Mouse (Mus musculus): Measurements from ENCODE around the gene Ddx31. TPM values are rescaled to one million over a fixed set of nuclear protein-coding genes. Genes with fewer than 3 reads are reported as not detected.

The Ddx31 gene
- polyA plus RNA-seq, 1 experiment from 2014 or later: 10.5 TPM

GRCm38 (mm10) chr2:28907691-28908388 lies 67.6 kb downstream of the Ddx31 start:
- H3K27me3 ChIP-seq: peaks cover 97% of the 10 kb centered on the region
- no peak for ATAC-seq (ENCODE audit: low read depth)
- peak overlapping the region; percentile 43 for H3K4me2 ChIP-seq
- peak overlapping the region; percentile 15; the same call in 1 of the 2 replicates for H3K4me3 ChIP-seq
- 1% methylated on average over 10 of the region's 10 CpGs for WGBS
- H3K36me3 ChIP-seq: peaks cover 15% of the 10 kb centered on the region
- H3K4me1 ChIP-seq (replicated peaks): peaks cover 45% of the 10 kb centered on the region
- H3K9ac ChIP-seq: peak overlapping the region; percentile 49
- no peak overlapping the region for H3K27ac ChIP-seq (replicated peaks)
- H3K9me3 ChIP-seq: no peaks in the 10 kb centered on the region

GRCm38 (mm10) chr2:28908389-28909153 lies 68.4 kb downstream of the Ddx31 start:
- Histone ChIP-seq H3K4me1 (replicated peaks) (peaks cover 45% of the 10 kb centered on the region), H3K9me3 (no peaks in the 10 kb centered on the region), H3K4me2 (peak overlapping the region; percentile 43), H3K36me3 (peaks cover 15% of the 10 kb centered on the region), H3K27ac (replicated peaks) (peak overlapping the region; percentile 10; the same call in 1 of the 2 replicates), H3K4me3 (peak overlapping the region; percentile 21), H3K9ac (peak overlapping the region; percentile 49), H3K27me3 (peaks cover 99% of the 10 kb centered on the region)
- ATAC-seq (ENCODE audit: low read depth): peak; percentile 60; the same call in 1 of the 2 replicates
- under 1% methylated on average over 39 of the region's 39 CpGs for WGBS

- Histone ChIP-seq H3K4me1 (replicated peaks) (peaks cover 45% of the 10 kb centered on the region), H3K36me3 (peaks cover 14% of the 10 kb centered on the region), H3K27ac (replicated peaks) (no peak overlapping the region), H3K9me3 (no peaks in the 10 kb centered on the region), H3K4me3 (peak overlapping the region; percentile 21), H3K9ac (no peak overlapping the region), H3K4me2 (peak overlapping the region; percentile 43), H3K27me3 (peaks cover 100% of the 10 kb centered on the region)
- peak; percentile 36 for ATAC-seq (ENCODE audit: low read depth)
- 1% methylated on average over 41 of the region's 41 CpGs for WGBS
These were observed 69.1 kb downstream of the Ddx31 start for GRCm38 (mm10) chr2:28909186-28909817.

GRCm38 (mm10) chr2:28909818-28910710 lies 69.9 kb downstream of the Ddx31 start:
- Histone ChIP-seq H3K4me2 (peak overlapping the region; percentile 18; the same call in 1 of the 2 replicates), H3K27ac (replicated peaks) (no peak overlapping the region), H3K4me1 (replicated peaks) (peaks cover 45% of the 10 kb centered on the region), H3K27me3 (peaks cover 100% of the 10 kb centered on the region), H3K36me3 (peaks cover 8% of the 10 kb centered on the region; the same call in 1 of the 2 replicates), H3K9me3 (no peaks in the 10 kb centered on the region), H3K9ac (no peak overlapping the region), H3K4me3 (peak overlapping the region; percentile 5; the same call in 1 of the 2 replicates)
- WGBS: 3% methylated on average over 25 of the region's 25 CpGs
- ATAC-seq (ENCODE audit: low read depth): no peak

- WGBS: 4% methylated on average over 3 of the region's 3 CpGs
- Histone ChIP-seq H3K9me3 (no peaks in the 10 kb centered on the region), H3K4me1 (replicated peaks) (peaks cover 49% of the 10 kb centered on the region), H3K36me3 (no peaks in the 10 kb centered on the region), H3K27me3 (peaks cover 100% of the 10 kb centered on the region), H3K4me3 (peak overlapping the region; percentile 0; the same call in 1 of the 2 replicates), H3K27ac (replicated peaks) (0 out of 2 replicates have a peak overlapping the region, but pooled peaks have one; percentile 13), H3K9ac (peak overlapping the region; percentile 38; the same call in 1 of the 2 replicates), H3K4me2 (0 out of 2 replicates have a peak overlapping the region, but pooled peaks have one; percentile 18)
- ATAC-seq (ENCODE audit: low read depth): no peak
These were observed 70.7 kb downstream of the Ddx31 start for GRCm38 (mm10) chr2:28910877-28911276.

- Histone ChIP-seq H3K9me3 (no peaks in the 10 kb centered on the region), H3K4me3 (peak overlapping the region; percentile 0), H3K9ac (peak overlapping the region; percentile 38), H3K27ac (replicated peaks) (0 out of 2 replicates have a peak overlapping the region, but pooled peaks have one; percentile 13), H3K4me2 (peak overlapping the region; percentile 34), H3K36me3 (no peaks in the 10 kb centered on the region), H3K27me3 (peaks cover 100% of the 10 kb centered on the region), H3K4me1 (replicated peaks) (peaks cover 52% of the 10 kb centered on the region)
- ATAC-seq (ENCODE audit: low read depth): no peak
- under 1% methylated on average over 44 of the region's 44 CpGs for WGBS
These were observed 71.3 kb downstream of the Ddx31 start for GRCm38 (mm10) chr2:28911331-28912038.

GRCm38 (mm10) chr2:28912039-28912700 lies 72.0 kb downstream of the Ddx31 start:
- Histone ChIP-seq H3K36me3 (no peaks in the 10 kb centered on the region), H3K4me3 (peak overlapping the region; percentile 0), H3K27ac (replicated peaks) (0 out of 2 replicates have a peak overlapping the region, but pooled peaks have one; percentile 13), H3K4me2 (peak overlapping the region; percentile 34; the same call in 1 of the 2 replicates), H3K4me1 (replicated peaks) (peaks cover 53% of the 10 kb centered on the region), H3K9ac (0 out of 2 replicates have a peak overlapping the region, but pooled peaks have one; percentile 38), H3K9me3 (no peaks in the 10 kb centered on the region), H3K27me3 (peaks cover 100% of the 10 kb centered on the region)
- WGBS: under 1% methylated on average over 33 of the region's 33 CpGs
- ATAC-seq (ENCODE audit: low read depth): no peak

GRCm38 (mm10) chr2:28912961-28913360 lies 72.8 kb downstream of the Ddx31 start:
- H3K4me3 ChIP-seq: peak overlapping the region; percentile 0
- H3K4me2 ChIP-seq: no peak overlapping the region
- no peaks in the 10 kb centered on the region for H3K9me3 ChIP-seq
- peaks cover 100% of the 10 kb centered on the region for H3K27me3 ChIP-seq
- H3K36me3 ChIP-seq: no peaks in the 10 kb centered on the region
- H3K4me1 ChIP-seq (replicated peaks): peaks cover 53% of the 10 kb centered on the region
- H3K9ac ChIP-seq: no peak overlapping the region
- WGBS: 3% methylated on average over 4 of the region's 4 CpGs
- ATAC-seq (ENCODE audit: low read depth): no peak
- H3K27ac ChIP-seq (replicated peaks): no peak overlapping the region

- peaks cover 100% of the 10 kb centered on the region for H3K27me3 ChIP-seq
- no peak overlapping the region for H3K27ac ChIP-seq (replicated peaks)
- no peaks in the 10 kb centered on the region for H3K36me3 ChIP-seq
- 2% methylated on average over 2 of the region's 2 CpGs for WGBS
- no peak for ATAC-seq (ENCODE audit: low read depth)
- H3K4me2 ChIP-seq: no peak overlapping the region
- H3K4me1 ChIP-seq (replicated peaks): peaks cover 44% of the 10 kb centered on the region
- H3K4me3 ChIP-seq: peak overlapping the region; percentile 20; the same call in 1 of the 2 replicates
- no peak overlapping the region for H3K9ac ChIP-seq
- H3K9me3 ChIP-seq: no peaks in the 10 kb centered on the region
These were observed 73.9 kb downstream of the Ddx31 start for GRCm38 (mm10) chr2:28914121-28914520.

- Histone ChIP-seq H3K4me3 (peak overlapping the region; percentile 20), H3K27me3 (peaks cover 99% of the 10 kb centered on the region), H3K36me3 (no peaks in the 10 kb centered on the region), H3K4me2 (0 out of 2 replicates have a peak overlapping the region, but pooled peaks have one; percentile 33), H3K9me3 (no peaks in the 10 kb centered on the region), H3K9ac (peak overlapping the region; percentile 32; the same call in 1 of the 2 replicates), H3K27ac (replicated peaks) (no peak overlapping the region), H3K4me1 (replicated peaks) (peaks cover 38% of the 10 kb centered on the region)
- WGBS: 3% methylated on average over 22 of the region's 22 CpGs
- ATAC-seq (ENCODE audit: low read depth): no peak
These were observed 75.0 kb downstream of the Ddx31 start for GRCm38 (mm10) chr2:28915104-28915738.

All from neural tube, embryonic 13.5 days (tissue).